ENCODE assay signal across 26 mouse cellular contexts in genomic region chr14:39413270-39413669, GRCm38 (mm10). TPM values are rescaled to one million over a fixed set of nuclear protein-coding genes. Genes with fewer than 3 reads are reported as not detected.
A peak's percentile ranks its signal among the peaks of the same experiment; 100 is the strongest.
DNase-seq lines count a peak whose midpoint lies in the region; ATAC-seq lines count a peak whose summit lies in the region.
"Had no signal": no experiment of that assay in that cellular context is flagged by ENCODE, and none has a peak within 500 bp of the region (broad histone marks: within the 10 kb centered on the region; RNA-seq: fewer than 3 reads in every experiment).

No protein-coding gene starts in this region.

- no peak overlapping the region for H3K9ac ChIP-seq in forebrain, embryonic 12.5 days
- no peak overlapping the region for H3K9ac ChIP-seq in midbrain, embryonic 15.5 days
- H3K9ac ChIP-seq: heart, embryonic 15.5 days; limb, embryonic 12.5 days; liver, embryonic 12.5 days; lung, embryonic 14.5 days had no signal

- no peak overlapping the region for H3K4me3 ChIP-seq in forebrain, embryonic 12.5 days (replicated peaks)
- no peak overlapping the region for H3K4me3 ChIP-seq in forebrain, embryonic 10.5 days
- no peak overlapping the region for H3K4me3 ChIP-seq in midbrain, embryonic 15.5 days
- H3K4me3 ChIP-seq: heart, adult 2 months; heart, embryonic 15.5 days; limb, embryonic 12.5 days; liver, embryonic 12.5 days had no signal

- DNase-seq in forebrain, embryonic 10.5 days (ENCODE audit: extremely low spot score, low spot score) = no peak
- peak; percentile 19 for DNase-seq in layer of hippocampus, adult 9-11 months
- no peak for DNase-seq in layer of hippocampus, adult 9-10 months (ENCODE audit: low spot score)
- DNase-seq in brain, adult 2 months (ENCODE audit: low read depth, low spot score) = peak; percentile 71
- DNase-seq in heart, postnatal 14 days = no peak
- DNase-seq: adrenal gland, postnatal 10 days; cerebellum, adult 18-20 months; gastrocnemius, postnatal 25 days; heart, adult 2 months; kidney, adult 2 months; kidney, postnatal 10 days; lung, embryonic 14.5 days; lung, postnatal 36 days; right cerebral cortex, postnatal 4 days; thymus, postnatal 14 days had no signal

- H3K27ac ChIP-seq in forebrain, embryonic 12.5 days = no peak overlapping the region
- H3K27ac ChIP-seq in forebrain, embryonic 10.5 days = no peak overlapping the region
- H3K27ac ChIP-seq in midbrain, embryonic 15.5 days = peak overlapping the region; percentile 3; the same call in 1 of the 2 replicates
- H3K27ac ChIP-seq: heart, adult 2 months; heart, embryonic 15.5 days; limb, embryonic 12.5 days; liver, embryonic 12.5 days had no signal

- ATAC-seq in forebrain, embryonic 12.5 days (ENCODE audit: low FRiP score) = peak; percentile 67
- ATAC-seq in midbrain, embryonic 15.5 days (replicated peaks) = no peak
- ATAC-seq: activated CD4-positive, CD25-positive, alpha-beta regulatory T cell, adult 4 months; CD4-positive, CD25-positive, alpha-beta regulatory T cell, adult 4 months; inflammation-experienced regulatory T-cells, adult 6 months; liver, embryonic 12.5 days had no signal

- H3K36me3 ChIP-seq in forebrain, embryonic 12.5 days (replicated peaks) = no peaks in the 10 kb centered on the region
- H3K36me3 ChIP-seq in forebrain, embryonic 10.5 days (replicated peaks) = no peaks in the 10 kb centered on the region
- no peaks in the 10 kb centered on the region for H3K36me3 ChIP-seq in midbrain, embryonic 15.5 days (replicated peaks)
- H3K36me3 ChIP-seq: heart, embryonic 15.5 days; limb, embryonic 12.5 days; liver, embryonic 12.5 days had no signal

- no peak overlapping the region for H3K4me2 ChIP-seq in forebrain, embryonic 12.5 days
- H3K4me2 ChIP-seq in midbrain, embryonic 15.5 days = no peak overlapping the region
- H3K4me2 ChIP-seq: heart, embryonic 15.5 days; limb, embryonic 12.5 days; liver, embryonic 12.5 days; lung, embryonic 14.5 days had no signal

- H3K4me1 ChIP-seq in forebrain, embryonic 12.5 days = no peaks in the 10 kb centered on the region
- peaks cover 6% of the 10 kb centered on the region; the same call in 1 of the 2 replicates for H3K4me1 ChIP-seq in forebrain, embryonic 10.5 days
- H3K4me1 ChIP-seq in midbrain, embryonic 15.5 days = no peaks in the 10 kb centered on the region
- H3K4me1 ChIP-seq: heart, embryonic 15.5 days; limb, embryonic 12.5 days; liver, embryonic 12.5 days had no signal

- intact Hi-C loops in heart, postnatal 14 days (cut with DNase I) = no loop called here

- 32% methylated on average over 9 of the region's 9 CpGs for WGBS in forebrain, embryonic 12.5 days
- WGBS in forebrain, embryonic 10.5 days = 49% methylated on average over 9 of the region's 9 CpGs
- WGBS in midbrain, embryonic 15.5 days = 37% methylated on average over 9 of the region's 9 CpGs

- no peaks in the 10 kb centered on the region for H3K27me3 ChIP-seq in forebrain, embryonic 12.5 days
- no peaks in the 10 kb centered on the region for H3K27me3 ChIP-seq in forebrain, embryonic 10.5 days (ENCODE audit: poor library complexity, severe bottlenecking)
- no peaks in the 10 kb centered on the region for H3K27me3 ChIP-seq in midbrain, embryonic 15.5 days (replicated peaks)
- H3K27me3 ChIP-seq: heart, embryonic 15.5 days; limb, embryonic 12.5 days; liver, embryonic 12.5 days had no signal

- no peaks in the 10 kb centered on the region for H3K9me3 ChIP-seq in forebrain, embryonic 12.5 days
- H3K9me3 ChIP-seq in forebrain, embryonic 10.5 days = no peaks in the 10 kb centered on the region
- H3K9me3 ChIP-seq in midbrain, embryonic 15.5 days = no peaks in the 10 kb centered on the region
- H3K9me3 ChIP-seq: heart, embryonic 15.5 days; limb, embryonic 12.5 days; liver, embryonic 12.5 days had no signal

RNA-seq across cellular contexts. Expression of gene Nrg3, which starts 59.6 kb away (rescaled TPM):
- polyA plus RNA-seq in forebrain, embryonic 12.5 days (2016; fragmentation: Nextera tagmentation; extraction: Ambion mirVana) = 2.7 and 3.7 TPM in 2 replicates
- polyA plus RNA-seq in forebrain, embryonic 10.5 days (2016; fragmentation: Nextera tagmentation; extraction: Ambion mirVana) = 0.37 and 0.43 TPM in 2 replicates
- 14.8 and 17.2 TPM in 2 replicates for polyA plus RNA-seq in midbrain, embryonic 15.5 days (2015; fragmentation: Nextera tagmentation; extraction: Ambion mirVana)
- not detected for total RNA-seq in heart, postnatal 14 days (2021)
- total RNA-seq: ES-E14; gastrocnemius, postnatal 25 days; heart, adult 2 months; hematopoietic stem cell, adult 5-6 weeks; megakaryocyte-erythroid progenitor cell, adult 5-6 weeks had no signal
- polyA plus RNA-seq: activated CD4-positive, CD25-positive, alpha-beta regulatory T cell, adult 4 months; CD4-positive, CD25-positive, alpha-beta regulatory T cell, adult 4 months; heart, embryonic 15.5 days; inflammation-experienced regulatory T-cells, adult 6 months; liver, embryonic 12.5 days; lung, embryonic 14.5 days had no signal

Comparison
In these comparisons a context has a peak if more than half of its experiments do, and no peak if none do; other contexts are left out.
1. DNase-seq: peak in layer of hippocampus, adult 9-11 months (single experiment) and brain, adult 2 months (single experiment); none in forebrain, embryonic 10.5 days (single experiment), layer of hippocampus, adult 9-10 months (single experiment) and heart, postnatal 14 days (0 of 2).